Mouse (Mus musculus) fibroblast of lung, adult 2 months (primary cell): Measurements from ENCODE around the gene Ptprk.

Experiments used
- DNase-seq: peaks from one replicate; pipeline ENCODE4 v3.0.0-alpha.2; 2011; ENCODE audit warnings: low read depth

Gene Ptprk

DNA sequence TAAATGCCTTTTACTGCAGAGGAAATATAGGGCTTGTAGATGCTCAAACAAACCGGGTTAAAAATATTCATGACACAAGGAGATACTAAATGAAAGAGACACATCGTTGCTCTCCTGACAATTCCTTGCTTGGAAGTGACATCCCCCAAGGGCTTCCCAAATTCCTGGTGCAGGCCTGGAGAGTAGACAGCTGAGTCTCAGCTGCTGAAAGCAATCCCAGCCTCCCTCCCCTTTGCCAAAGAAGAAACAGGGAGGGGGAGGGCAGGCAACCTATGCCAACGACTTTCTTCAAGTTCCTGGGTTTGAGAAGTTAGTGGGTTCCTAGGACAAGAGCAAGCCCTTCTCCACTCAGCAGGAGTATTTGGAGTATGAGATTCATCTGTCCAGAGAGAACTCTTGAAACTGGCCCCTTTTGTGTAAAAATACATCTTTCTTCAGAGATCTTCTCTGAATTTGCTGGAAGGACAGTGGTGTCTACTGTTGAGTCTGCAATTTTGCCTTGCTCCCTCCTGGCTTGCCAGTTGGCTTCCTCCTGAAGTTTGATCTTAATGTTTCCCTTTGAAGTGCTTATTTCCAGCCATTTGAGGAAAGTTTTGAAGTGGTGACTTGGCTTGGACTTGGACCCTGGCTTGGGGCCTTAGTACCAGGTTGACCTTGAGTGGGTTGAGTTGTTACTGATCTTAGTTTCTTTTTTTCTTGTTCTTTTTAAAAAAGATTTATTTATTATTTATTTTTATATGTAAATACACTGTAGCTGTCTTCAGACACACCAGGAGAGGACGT, 111.6 kb downstream of the Ptprk start:
- no peak for DNase-seq

DNA sequence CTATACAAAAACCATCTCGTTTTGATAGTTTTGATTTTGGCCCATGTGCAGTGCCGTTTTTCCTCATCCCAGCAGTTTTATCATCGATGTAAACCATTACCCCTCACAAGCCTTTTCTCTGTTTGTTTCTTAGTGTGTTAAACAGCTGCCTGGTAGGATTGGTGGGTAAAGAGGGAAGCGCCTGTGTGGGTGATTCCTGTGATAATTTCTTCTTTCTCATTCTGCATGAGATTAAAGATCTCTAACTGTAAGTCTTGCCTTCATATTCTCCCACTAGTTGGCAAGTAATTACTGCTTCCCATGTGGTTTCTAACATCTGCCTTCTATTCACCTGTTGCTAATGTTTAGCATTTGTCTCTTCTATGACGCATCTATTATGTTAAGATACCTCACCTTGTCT, 116.8 kb downstream of the Ptprk start:
- no peak for DNase-seq

DNA sequence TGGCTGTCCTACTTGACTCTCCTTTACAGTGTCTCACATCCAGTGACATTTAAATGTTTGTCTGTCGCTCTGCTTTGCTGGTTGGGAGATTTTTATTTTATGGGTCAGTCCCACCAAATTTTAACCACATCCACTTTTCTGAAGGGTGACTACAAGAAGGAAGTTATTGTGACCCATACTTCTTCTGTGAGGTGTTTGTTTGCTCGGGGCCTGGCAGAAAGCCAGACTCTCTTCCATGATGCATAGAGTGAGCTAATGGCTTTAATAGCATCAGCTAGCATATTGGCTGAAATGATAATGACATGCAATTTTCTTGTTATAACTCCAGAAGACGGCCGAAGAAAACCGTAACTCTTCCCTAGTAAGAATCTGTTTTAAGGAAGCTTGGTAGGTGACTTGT, 119.0 kb downstream of the Ptprk start:
- no peak for DNase-seq

DNA sequence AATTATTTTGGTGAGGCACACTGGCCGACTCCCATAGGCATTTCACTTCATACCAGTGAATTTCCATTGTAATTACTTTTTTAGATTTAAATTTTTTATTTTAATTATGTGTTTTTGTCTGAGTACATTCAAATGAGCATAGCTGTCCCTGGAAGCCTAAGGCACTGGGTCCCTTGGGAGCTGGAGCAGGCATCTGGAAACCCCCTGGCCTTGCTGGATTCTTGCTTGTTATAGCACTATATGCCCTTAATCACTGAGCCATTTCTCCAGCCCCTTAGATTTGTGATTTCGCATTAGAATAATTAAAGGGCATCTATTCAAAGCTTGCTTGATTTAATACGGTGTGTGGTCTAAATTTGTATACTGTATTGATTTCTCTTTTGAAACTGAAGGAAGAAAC, 126.0 kb downstream of the Ptprk start:
- DNase-seq = no peak

DNA sequence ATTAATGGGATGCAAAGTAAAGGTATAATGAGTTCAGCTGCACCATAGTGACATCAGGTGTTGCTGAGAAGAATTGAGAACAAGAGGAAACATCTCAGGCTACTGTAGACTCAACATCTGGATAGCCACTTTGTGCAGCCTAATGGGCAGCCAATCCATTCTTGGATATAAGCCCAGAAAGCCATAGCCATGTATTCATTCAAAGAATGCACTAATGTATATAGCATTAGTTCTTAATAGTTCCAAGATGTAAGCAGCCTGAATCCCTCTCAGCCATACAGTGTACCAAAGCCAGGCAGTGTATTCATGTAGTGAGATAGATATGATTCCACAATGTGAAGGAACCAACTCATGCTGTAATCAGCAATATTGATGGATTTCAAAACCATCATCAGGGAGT, 134.8 kb downstream of the Ptprk start:
- no peak for DNase-seq

DNA sequence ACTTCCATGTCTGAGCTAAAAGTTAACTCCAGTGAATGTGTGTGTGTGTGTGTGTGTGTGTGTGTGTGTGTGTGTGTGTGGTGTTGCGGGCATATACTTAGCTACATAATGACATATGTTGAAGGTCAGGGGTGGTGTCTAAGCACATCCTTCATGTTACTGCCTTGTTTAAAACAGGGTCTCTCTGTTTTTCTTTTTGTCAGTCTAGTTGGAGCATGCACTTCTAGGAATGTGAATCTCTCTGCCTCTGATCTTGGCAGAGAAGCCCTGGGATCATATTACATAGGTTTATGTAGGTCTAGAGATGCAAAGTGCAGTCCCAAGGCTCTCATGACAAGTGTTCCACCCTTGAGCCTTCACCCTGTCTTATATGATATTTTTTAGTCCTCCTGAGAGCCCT, 137.5 kb downstream of the Ptprk start:
- no peak for DNase-seq

DNA sequence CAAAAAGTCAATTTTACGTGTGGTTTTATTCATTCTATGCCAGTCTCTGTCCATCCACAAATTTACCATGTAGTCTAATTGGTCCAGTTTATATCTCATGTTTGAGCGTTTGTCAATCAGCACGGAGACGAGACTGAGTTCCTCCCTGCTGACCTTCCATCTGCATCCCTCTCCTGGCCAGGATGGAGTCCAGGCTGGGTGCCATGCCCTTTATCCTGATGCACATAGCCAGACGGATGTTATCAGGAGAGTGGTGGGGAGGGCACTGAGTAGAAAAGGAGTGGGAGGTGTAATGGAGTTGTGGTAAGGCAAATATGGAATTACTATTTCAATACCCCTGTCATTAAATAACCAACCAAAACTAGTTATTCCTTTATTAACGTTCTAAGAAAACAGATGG, 140.5 kb downstream of the Ptprk start:
- DNase-seq = no peak

DNA sequence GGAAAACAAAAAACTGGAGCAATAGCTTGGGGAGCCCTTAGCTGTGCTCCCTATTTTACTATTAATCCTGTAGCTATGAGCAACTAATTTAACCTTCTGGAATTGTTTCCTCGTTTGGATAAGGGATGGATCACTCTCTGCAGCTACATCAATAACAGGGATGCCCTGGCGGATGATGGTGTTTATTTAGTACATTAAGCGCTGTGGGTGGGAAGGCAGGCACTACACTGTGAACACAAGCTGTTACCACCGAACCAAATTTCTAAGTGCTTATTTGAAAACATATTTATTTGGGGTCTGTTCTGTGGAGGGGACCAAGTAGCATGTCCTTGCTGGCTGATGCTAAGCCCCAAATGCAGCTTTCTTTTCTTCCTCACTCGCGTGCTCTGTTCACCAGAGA, 149.0 kb downstream of the Ptprk start:
- DNase-seq = no peak

DNA sequence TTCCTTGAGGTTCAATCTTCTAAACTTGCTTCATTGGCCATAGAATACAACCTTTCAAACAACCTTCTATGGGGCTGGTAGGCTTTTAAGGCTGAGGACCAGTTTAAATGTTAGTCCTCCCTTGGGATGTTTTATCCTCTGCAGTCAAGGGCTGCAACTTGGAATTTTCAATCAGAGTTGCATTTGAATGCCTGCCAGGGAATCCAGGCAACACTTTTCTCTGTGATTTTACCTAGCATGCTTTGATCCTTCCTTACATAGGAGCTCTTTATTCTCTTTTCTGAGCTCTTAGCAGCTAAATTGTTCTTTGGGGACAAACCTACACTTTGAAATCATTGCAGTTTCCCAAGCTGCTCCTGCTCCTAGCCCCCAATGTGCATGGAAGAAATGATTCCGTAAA, 149.8 kb downstream of the Ptprk start:
- no peak for DNase-seq

DNA sequence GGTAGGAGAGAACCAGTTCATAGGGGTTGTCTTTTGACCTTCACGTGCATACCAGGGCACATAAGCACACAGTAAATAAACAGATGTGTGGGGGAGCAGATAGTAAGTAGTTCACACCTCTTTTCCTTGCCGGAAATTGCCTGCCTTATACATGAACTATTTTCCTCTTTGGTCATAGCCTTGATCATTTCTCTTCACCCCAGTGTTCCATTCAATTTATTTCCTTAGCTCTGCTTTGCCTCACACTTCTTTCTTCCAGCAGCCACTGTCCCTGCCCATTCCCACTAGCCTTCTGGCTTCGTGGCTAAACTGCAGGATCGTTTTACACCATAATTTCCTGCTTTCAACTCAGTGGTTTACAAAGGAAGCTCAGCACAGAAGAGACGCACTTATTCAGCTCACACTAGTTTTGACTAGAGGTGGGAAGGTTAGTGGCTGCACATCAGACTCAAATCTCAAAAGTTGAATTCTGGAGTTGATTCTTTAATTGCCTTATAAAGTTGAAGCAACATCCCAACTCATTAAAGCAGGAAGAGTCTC, 151.0 kb downstream of the Ptprk start:
- peak; percentile 20 for DNase-seq

DNA sequence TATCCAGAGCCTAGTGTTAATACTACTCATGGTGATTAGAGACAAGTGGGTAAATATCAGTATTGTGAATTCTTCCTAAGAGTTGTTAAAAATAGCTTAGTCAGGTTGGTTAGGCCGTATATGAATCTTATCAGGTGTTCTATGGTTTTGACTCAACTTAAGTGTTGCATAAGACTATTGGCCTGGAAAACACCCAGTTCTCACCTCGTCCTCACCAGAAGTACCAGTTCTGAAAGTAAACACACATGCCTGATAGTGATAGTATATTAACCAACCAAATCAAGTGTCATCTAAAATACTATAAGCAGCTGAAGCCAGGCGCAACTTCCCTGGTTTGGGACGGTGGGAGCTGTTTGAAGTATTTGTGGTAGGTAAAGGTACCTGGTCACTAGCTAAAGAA, 153.1 kb downstream of the Ptprk start:
- DNase-seq = no peak

DNA sequence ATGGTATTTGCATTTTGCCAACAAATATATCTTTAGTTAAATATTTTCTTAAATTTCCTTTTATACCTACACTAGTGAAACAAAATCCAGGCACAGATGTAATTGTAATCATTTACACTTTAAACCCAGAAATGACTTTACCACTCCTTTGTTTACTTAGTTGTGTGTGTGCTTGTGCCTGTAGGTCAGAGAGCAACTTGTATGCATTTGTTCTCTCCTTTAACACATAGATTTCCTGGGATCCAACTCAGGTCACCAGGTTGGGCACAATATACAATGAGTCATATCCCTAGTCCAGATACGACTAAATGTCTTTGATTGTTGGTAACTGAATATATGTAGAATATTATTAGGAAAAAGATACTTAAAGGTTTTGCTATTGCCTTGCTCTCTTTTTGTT, 153.6 kb downstream of the Ptprk start:
- no peak for DNase-seq

DNA sequence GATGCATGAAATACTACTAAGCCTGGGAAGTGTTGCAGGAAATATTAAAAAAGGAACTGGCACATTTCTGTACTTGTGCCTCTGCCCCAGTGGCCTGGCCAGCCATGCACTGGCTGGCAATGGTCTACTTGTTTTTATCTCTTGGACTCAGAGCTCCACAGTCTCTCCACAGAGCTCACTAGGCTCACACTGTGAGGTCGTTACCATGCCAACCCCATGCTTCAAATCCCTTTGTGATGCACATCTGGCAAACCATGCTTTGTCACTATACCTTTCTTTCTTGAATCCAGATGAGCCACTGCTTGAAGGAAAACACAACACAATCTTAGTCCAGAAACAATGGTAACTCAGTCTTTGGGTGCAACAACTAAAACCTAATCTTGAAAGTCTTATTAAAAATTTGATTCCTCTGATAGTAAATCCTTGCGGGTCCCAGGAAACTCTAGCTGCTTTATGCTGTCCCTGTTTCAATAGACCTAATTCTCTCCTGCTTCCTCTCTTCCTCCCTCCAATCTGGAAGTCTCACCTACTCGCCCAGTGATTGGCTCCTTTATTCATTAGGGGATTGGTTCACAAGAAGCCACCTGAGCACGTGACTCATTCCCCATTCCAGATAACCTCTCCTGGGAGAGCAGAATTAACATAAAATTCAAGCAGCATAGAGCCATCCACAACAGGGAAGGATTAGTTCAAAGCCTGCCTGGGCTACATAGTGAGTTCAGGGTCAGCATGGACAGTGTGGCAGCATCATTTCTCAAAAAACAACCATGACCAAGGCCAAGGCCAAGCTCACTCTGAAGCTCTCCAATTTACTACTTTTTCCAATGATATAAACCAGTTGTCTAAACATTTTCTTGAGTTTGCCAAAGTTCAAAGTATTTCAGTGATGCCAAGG, 157.9 kb downstream of the Ptprk start:
- DNase-seq = no peak

DNA sequence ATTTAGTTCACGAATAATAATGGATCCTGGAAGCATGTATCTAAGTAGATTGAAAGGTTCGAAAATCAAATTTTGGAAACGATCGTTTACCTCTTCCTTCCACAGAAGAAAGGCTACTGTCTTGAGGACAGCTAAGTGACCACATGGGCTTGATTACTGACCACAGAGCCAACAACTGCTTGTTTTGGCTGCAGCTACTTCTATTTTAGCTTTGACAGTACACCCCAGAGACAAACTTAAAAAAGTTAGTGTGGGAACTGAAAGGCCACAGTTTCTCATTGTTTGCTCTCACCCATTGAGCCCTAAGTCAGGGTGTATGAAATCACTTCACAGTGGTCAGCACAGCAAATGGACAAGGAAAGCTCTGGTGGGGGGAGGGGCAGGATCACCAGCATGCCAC, 174.4 kb downstream of the Ptprk start:
- DNase-seq = peak; percentile 41

DNA sequence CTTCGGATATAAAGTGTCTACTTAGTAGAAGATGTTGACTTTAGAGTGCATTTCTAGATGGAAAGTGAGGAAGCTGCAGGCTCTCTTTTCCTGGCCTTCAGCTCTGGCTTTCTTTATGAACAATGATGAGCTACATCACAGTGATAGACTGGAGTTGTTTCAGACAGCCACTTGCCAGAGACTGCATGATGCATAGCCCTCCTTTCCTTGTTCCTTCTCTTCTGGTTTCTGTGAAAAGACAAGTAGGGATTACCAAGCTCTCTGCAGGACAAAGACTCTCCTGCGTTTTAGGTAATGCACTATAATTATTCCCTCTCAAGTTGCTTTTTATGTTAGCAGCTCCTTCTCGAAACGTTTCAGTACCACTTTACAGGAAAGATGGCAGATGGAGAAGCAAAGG, 176.8 kb downstream of the Ptprk start:
- DNase-seq = no peak

DNA sequence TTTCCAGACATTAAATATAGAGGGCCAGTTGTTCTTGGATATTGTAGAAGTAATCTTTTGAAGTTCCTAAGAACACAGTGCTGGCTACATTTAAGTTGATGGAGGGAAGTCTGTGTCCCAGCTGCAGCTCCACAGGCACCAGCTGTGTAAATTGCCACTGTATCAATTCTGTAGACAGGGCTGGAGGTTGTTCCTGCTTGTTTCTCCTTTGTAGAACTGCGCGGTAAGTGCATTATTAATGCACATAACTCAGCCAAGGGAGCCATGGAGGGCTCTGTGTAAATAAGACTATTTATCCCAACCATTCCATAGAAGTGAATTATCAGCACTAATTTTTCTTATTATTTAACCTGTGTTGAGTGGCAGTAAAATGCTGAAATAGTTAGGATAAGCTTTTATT, 186.0 kb downstream of the Ptprk start:
- DNase-seq = no peak

DNA sequence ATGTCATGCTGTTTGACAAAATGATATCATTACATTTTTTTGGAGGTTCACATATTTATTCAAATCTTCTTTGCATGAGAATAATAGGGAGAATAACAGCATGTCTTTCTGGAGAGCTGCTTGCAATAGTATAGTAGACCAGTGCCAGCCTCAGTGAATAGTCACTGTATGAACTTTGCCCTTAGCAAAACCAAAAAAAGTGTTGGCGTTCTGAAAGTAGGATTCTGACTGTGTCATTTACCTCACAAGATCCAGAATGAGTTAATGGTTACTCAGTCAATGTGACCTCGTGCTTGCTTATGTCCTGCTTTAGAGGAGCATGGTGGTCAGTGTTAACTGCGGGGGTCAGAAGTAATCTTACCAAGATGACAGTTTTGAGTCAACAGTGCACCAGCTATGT, 187.5 kb downstream of the Ptprk start:
- no peak for DNase-seq

DNA sequence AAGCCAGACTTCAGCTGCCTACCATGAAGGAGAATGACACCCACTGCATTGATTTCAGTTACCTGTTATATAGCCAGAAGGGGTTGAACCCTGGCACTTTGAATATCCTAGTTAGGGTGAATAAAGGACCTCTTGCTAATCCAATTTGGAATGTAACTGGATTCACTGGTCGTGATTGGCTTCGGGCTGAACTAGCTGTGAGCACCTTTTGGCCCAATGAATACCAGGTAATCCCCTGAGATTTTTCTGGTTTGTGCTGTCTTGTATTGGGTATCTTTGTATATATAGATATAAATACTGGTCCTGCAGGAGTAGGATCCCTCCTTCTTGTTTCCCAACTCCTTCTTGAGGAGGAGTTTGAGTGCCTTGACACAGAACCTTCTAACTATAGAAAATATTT, 188.9 kb downstream of the Ptprk start:
- DNase-seq = no peak

DNA sequence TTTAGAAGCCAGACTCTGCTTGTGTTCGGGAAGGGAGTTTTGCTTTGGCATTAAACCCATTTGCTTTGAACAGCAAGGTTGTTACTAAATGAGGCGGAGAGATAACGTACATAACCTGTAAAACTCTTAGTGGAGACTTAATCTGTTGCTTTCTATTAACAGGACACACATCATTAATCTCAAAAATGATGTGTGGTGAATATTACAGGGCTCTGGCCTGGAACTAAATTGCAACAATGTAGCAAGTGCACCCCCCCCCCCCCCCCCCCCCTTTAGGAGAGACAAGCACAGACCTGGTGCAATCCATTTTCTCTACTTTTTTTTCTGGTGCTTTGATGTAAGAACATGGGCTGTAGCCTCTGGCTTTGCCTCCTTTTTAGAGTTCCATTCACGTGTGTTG, 195.7 kb downstream of the Ptprk start:
- DNase-seq = no peak

DNA sequence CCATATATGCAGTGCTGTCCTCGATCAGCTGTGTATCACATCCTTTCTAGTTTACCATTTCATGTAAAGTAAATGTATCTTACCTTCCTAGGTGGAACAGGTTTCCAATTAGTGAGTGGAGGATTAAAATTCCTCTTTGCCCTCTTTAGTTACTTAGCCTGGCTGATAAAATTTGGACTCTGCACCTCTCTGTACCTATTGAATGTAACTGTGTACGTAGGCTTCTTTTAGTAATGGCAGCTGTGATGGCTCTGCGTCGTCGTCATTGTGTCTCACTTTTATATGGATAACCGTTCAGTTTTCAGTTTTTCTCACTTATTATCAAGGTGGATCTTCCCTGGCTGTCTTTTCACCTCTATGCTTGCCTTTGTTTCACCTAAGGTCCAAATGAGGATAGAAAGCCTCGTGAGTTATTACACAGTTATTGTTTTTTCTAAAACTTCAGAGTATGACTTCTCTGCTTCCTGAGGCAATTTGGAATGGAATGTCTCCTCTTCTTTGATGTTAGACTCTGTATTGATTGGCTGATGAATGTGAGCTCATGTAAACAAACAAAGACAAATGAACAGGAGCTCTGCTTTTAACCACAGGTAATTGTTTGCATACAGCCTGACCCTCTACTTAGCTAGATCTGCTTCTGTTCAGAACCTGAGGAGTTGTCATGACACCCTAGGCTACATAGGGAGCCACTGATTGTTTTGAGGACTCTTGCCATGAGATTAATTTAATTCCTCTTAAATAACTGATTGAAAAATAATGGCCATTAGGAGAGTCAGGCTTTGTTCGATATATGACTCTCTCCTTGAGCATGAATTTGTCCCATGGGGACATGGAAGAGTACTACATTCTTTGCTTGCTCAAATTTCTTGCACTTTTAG, 197.3 kb downstream of the Ptprk start:
- DNase-seq = no peak

DNA sequence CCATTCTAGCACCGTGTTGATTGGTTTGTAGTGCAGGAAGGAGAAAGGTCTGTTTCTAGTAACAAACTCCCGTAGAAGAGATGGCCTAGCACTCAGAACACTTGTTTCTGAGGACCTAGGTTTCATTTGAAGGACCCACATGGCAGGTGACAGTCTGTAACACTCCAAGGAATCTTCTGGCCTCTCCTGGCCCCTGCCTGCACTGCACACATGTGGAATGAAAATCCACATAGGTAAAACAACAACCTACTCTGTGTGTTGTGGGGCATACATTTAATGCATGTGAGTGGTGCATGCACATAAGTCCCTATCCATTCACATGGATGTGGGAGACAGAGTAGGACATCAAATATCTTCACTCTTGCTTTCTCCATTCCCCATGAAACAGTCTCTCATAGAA, 204.1 kb downstream of the Ptprk start:
- no peak for DNase-seq

DNA sequence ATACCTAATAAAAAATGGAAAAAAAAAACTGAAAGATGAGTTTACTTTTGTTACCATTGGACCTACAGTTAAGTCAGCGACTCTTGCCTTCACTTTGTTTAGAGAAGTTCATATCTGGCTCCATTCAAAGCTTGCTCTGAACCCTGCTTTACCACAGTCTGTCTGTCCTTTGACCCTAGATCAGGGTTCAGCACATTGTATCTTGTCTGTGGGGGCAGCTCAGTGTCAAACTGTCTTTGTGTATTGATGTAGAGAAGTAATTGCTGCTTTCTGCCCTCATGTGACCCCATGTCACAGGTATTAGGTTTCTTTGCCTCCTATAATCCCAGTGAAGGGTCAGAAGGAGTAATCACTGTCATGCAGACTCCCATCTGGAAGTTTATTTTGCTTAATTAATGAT, 222.9 kb downstream of the Ptprk start:
- no peak for DNase-seq
